Mouse (Mus musculus) ZHBTc4 (cell line): ENCODE data around the gene Bloc1s2.
A peak's percentile ranks its signal among the peaks of the same experiment; 100 is the strongest.
"Not testable (repeated sequence)": the region's sequence is repeated elsewhere in the genome, so short reads cannot be mapped to it uniquely, and the experiment has no call there.

ENCODE experiments used
- DNase-seq: peaks from one replicate; pipeline ENCODE4 v3.0.0-alpha.2; 2011; ENCODE audit warnings: low read depth, low spot score

The Bloc1s2 gene

DNA sequence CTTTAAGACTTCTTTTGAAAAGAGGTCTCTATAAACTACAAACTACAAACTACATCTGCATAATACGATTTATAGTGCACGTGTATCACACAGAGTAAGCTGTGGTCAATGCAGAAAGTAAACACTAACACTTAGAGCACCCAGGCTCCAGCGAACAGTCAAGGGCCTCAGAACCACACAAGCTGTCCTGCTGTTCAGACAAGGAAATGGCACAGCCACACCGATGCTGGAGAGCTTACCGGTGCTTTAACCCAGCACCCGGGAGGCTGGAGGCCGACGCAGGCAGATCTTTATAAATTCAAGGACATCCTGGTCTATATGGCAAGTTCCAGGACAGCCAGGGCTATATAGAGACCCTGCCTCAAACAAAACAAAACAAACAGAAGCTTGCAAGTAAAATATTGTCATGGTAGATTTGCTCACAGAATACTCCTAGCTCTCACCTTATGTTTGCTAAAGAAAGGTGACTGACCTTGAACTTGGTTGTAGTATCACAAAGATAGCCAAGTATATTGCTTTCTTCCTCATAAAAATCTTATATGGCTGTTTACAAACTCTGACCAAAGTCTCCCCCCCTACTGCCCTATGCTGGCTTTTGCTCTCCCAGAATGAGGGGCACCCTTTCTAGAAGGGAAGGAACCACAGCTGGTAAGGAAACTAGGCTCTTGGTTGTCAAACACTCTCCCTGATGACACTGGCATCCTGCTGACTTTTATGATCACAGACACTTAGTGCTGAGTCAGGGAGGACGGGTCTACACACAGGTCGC lies 18.3 kb downstream of the Bloc1s2 start:
- DNase-seq, result no peak

- DNase-seq, result no peak
Measured at GRCm38 (mm10) chr19:44121137-44121536, 25.1 kb downstream of the Bloc1s2 start.

DNA sequence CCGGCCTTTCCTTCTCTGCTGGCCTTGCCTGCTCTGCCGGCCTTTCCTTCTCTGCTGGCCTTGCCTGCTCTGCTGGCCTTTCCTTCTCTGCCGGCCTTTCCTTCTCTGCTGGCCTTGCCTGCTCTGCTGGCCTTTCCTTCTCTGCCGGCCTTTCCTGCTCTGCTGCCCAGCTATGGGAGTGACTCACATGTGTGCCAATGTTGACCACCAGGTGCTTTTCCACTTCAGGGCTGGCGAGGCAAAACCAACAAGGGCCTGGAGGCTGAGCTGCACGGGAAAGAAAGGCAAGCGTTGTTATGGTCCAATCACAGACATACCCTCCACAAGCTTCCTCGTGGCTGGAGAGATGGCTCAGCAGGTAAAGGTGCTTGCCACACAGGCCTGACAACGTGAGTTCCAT lies 25.6 kb downstream of the Bloc1s2 start:
- DNase-seq, result not testable (repeated sequence)

DNA sequence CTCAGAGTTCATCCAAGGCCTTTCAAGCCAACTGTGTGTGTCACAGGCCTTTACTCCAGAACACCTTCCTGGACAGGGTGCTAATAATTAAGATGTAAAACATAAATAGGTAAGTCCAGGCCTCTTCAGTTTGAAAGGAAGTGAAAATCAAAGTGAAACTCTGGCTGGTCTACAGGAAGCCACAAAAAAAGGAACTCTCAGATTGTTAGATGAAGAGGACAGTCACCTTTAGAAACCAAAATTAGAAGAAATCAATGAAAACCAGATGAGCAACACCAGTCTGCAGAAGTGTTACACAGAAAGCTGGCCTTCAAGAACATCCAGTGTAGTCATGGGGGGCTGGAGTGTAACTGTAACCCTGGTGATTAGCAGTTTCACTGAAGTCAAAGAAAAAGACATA lies 28.5 kb downstream of the Bloc1s2 start:
- DNase-seq, result no peak

DNA sequence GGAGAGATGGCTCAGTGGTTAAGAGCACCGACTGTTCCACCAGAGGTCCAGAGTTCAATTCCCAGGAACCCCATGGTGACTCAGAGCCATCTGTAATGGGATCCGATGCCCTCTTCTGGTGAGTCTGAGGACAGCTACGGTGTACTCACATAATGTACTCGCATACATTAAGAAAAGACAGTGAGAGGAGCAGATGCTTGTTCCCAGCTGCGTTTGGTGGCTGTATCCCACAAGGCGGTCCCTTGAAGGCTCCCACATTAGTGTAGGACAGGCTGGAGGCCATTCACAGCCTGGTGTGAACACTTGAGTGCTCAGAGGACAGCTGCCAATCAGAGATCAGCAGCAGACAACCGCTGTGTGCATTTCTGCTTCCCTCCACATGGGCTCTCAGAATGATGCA lies 34.5 kb downstream of the Bloc1s2 start:
- peak; percentile 71 for DNase-seq

- peak; percentile 27 for DNase-seq
Measured at GRCm38 (mm10) chr19:44110356-44110755, 35.9 kb downstream of the Bloc1s2 start.

DNA sequence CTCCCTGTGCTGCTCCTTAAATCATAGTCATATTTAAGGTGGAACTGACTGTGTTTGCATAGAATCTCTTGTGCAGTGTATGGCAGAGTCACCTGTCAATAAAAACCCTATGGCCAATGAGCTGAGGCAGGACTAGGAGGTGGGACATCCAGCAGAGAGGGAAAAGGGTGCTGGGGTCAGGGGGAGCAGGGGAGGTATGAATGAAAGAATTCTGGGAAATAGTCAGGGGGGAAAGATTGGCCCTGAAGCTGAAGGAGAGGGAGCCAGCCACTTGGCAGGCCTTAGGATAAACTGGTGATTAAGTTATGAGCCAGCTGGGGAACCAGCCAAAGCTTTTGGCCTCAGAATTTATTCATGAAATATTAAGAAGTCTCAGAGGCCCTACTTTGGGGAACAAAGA lies 37.2 kb downstream of the Bloc1s2 start:
- no peak for DNase-seq

- no peak for DNase-seq
Measured at GRCm38 (mm10) chr19:44107661-44108521, 38.4 kb downstream of the Bloc1s2 start.

- peak; percentile 96 for DNase-seq
Measured at GRCm38 (mm10) chr19:44106831-44107660, 39.2 kb downstream of the Bloc1s2 start, which contains the start of gene Chuk. TSS of gene Chuk (minus strand) at chr19:44107480.

- DNase-seq, result no peak
Measured at GRCm38 (mm10) chr19:44104393-44104792, 41.9 kb downstream of the Bloc1s2 start.

- DNase-seq, result no peak
Measured at GRCm38 (mm10) chr19:44103001-44103400, 43.2 kb downstream of the Bloc1s2 start.

DNA sequence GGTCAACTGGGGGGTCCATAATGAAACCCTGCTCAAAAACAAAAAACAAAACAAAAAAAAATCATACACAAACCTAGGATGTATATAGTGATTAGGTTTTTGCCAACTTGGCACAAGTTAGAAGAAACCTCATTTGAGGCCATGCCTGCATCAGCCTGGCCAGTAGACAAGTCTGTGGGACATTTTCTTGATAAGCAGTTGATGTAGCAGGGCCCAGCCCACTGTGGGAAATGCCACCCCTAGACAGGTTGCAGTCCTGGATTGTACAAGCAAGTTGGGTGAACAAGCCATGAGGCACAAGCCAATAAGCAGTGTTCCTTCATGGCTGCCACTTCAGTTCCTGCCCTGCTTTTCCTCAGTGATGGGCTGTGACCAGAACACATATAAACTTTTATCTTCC lies 45.4 kb downstream of the Bloc1s2 start:
- no peak for DNase-seq
